Mouse (Mus musculus): ENCODE results near the gene Zfp777.

Gene Zfp777

GRCm38 (mm10) chr6:48025905-48026660, 22.6 kb downstream of the Zfp777 start:
- no peak for DNase-seq (ENCODE audit: low read depth, low spot score)

- DNase-seq (ENCODE audit: low read depth, low spot score): no peak
Measured at GRCm38 (mm10) chr6:48024994-48025345, 23.7 kb downstream of the Zfp777 start.

GRCm38 (mm10) chr6:48024330-48024993, 24.2 kb downstream of the Zfp777 start:
- no peak for DNase-seq (ENCODE audit: low read depth, low spot score)

- no peak for DNase-seq (ENCODE audit: low read depth, low spot score)
Measured at GRCm38 (mm10) chr6:48022672-48023071, 26.0 kb downstream of the Zfp777 start.

GRCm38 (mm10) chr6:48021678-48022077, 27.0 kb downstream of the Zfp777 start:
- no peak for DNase-seq (ENCODE audit: low read depth, low spot score)

GRCm38 (mm10) chr6:48020006-48020405, 28.7 kb downstream of the Zfp777 start:
- DNase-seq (ENCODE audit: low read depth, low spot score): no peak

GRCm38 (mm10) chr6:48016841-48017240, 31.9 kb downstream of the Zfp777 start:
- DNase-seq (ENCODE audit: low read depth, low spot score): no peak

GRCm38 (mm10) chr6:48016090-48016521, 32.6 kb downstream of the Zfp777 start:
- peak; percentile 74 for DNase-seq (ENCODE audit: low read depth, low spot score)

GRCm38 (mm10) chr6:48010727-48011126, 38.0 kb downstream of the Zfp777 start:
- no peak for DNase-seq (ENCODE audit: low read depth, low spot score)

- no peak for DNase-seq (ENCODE audit: low read depth, low spot score)
Measured at GRCm38 (mm10) chr6:47995661-47996060, 53.0 kb downstream of the Zfp777 start.

GRCm38 (mm10) chr6:47983936-47984335, 64.8 kb downstream of the Zfp777 start:
- no peak for DNase-seq (ENCODE audit: low read depth, low spot score)

- DNase-seq (ENCODE audit: low read depth, low spot score): peak; percentile 37
Measured at GRCm38 (mm10) chr6:47978897-47979368, 69.8 kb downstream of the Zfp777 start.

- DNase-seq (ENCODE audit: low read depth, low spot score): no peak
Measured at GRCm38 (mm10) chr6:47974599-47974998, 74.1 kb downstream of the Zfp777 start.

All from embryo, embryonic 11.5 days (tissue).